Mouse (Mus musculus): Measurements from ENCODE around the gene Msi2. TPM values are rescaled to one million over a fixed set of nuclear protein-coding genes. Genes with fewer than 3 reads are reported as not detected.

Gene Msi2
- total and polyA plus RNA-seq, 3 experiments: 36.5 to 197 (median 144) TPM

GRCm38 (mm10) chr11:88622496-88622895, 95.8 kb downstream of the Msi2 start:
- H3K4me1 ChIP-seq (ENCODE audit: insufficient read depth, low read depth, low read length): peaks cover 75% of the 10 kb centered on the region
- DNase-seq (ENCODE audit: low spot score) (no peak), ATAC-seq (ENCODE audit: extremely low read depth, insufficient number of reproducible peaks, low FRiP score, poor library complexity, severe bottlenecking) (no peak)
- no peaks in the 10 kb centered on the region for H3K9me3 ChIP-seq (replicated peaks)
- H3K27me3 ChIP-seq (ENCODE audit: insufficient read depth, low read length): no peaks in the 10 kb centered on the region
- TF ChIP-seq TAL1 (conservative IDR thresholded peaks at IDR 0.05; ENCODE audit: low read depth, low read length) (no peak), CTCF (IDR thresholded peaks at IDR 0.05; ENCODE audit: low read depth, low read length) (no peak), POLR2AphosphoS5 (IDR thresholded peaks at IDR 0.05; ENCODE audit: insufficient replicate concordance, low read depth, low read length) (no peak), GATA2 (IDR thresholded peaks at IDR 0.05; ENCODE audit: borderline replicate concordance, low read depth, low read length) (no peak), GATA1 (IDR thresholded peaks at IDR 0.05; ENCODE audit: borderline replicate concordance, low read length) (no peak)
- peaks cover 74% of the 10 kb centered on the region for H3K36me3 ChIP-seq (replicated peaks)
- H3K4me3 ChIP-seq (ENCODE audit: low read depth, low read length): no peak overlapping the region

- DNase-seq (ENCODE audit: low spot score): no peak
- H3K9me3 ChIP-seq (replicated peaks): no peaks in the 10 kb centered on the region
- no peak for TF ChIP-seq TAL1 (conservative IDR thresholded peaks at IDR 0.05; ENCODE audit: low read depth, low read length)
- TF ChIP-seq GATA2 (IDR thresholded peaks at IDR 0.05; ENCODE audit: borderline replicate concordance, low read depth, low read length): no peak
- TF ChIP-seq POLR2AphosphoS5 (IDR thresholded peaks at IDR 0.05; ENCODE audit: insufficient replicate concordance, low read depth, low read length): no peak
- TF ChIP-seq GATA1 (IDR thresholded peaks at IDR 0.05; ENCODE audit: borderline replicate concordance, low read length): no peak
- TF ChIP-seq CTCF (IDR thresholded peaks at IDR 0.05; ENCODE audit: low read depth, low read length): no peak
- peaks cover 73% of the 10 kb centered on the region for H3K4me1 ChIP-seq (ENCODE audit: insufficient read depth, low read depth, low read length)
- H3K36me3 ChIP-seq (replicated peaks): peaks cover 74% of the 10 kb centered on the region
- no peak overlapping the region for H3K4me3 ChIP-seq (ENCODE audit: low read depth, low read length)
- peak; percentile 5; the same call in 1 of the 2 replicates for ATAC-seq (ENCODE audit: extremely low read depth, insufficient number of reproducible peaks, low FRiP score, poor library complexity, severe bottlenecking)
- H3K27me3 ChIP-seq (ENCODE audit: insufficient read depth, low read length): no peaks in the 10 kb centered on the region
These were observed 96.5 kb downstream of the Msi2 start for GRCm38 (mm10) chr11:88621789-88622188.

- H3K4me1 ChIP-seq (ENCODE audit: insufficient read depth, low read depth, low read length): peaks cover 74% of the 10 kb centered on the region
- H3K27me3 ChIP-seq (ENCODE audit: insufficient read depth, low read length): no peaks in the 10 kb centered on the region
- TF ChIP-seq CTCF (IDR thresholded peaks at IDR 0.05; ENCODE audit: low read depth, low read length): no peak
- TF ChIP-seq GATA1 (IDR thresholded peaks at IDR 0.05; ENCODE audit: borderline replicate concordance, low read length): no peak
- TF ChIP-seq TAL1 (conservative IDR thresholded peaks at IDR 0.05; ENCODE audit: low read depth, low read length): no peak
- no peak for TF ChIP-seq GATA2 (IDR thresholded peaks at IDR 0.05; ENCODE audit: borderline replicate concordance, low read depth, low read length)
- no peak for TF ChIP-seq POLR2AphosphoS5 (IDR thresholded peaks at IDR 0.05; ENCODE audit: insufficient replicate concordance, low read depth, low read length)
- no peaks in the 10 kb centered on the region for H3K9me3 ChIP-seq (replicated peaks)
- DNase-seq (ENCODE audit: low spot score): no peak
- H3K36me3 ChIP-seq (replicated peaks): peaks cover 70% of the 10 kb centered on the region
- ATAC-seq (ENCODE audit: extremely low read depth, insufficient number of reproducible peaks, low FRiP score, poor library complexity, severe bottlenecking): peak; percentile 54
- no peak overlapping the region; the same call in 1 of the 2 replicates for H3K4me3 ChIP-seq (ENCODE audit: low read depth, low read length)
These were observed 97.9 kb downstream of the Msi2 start for GRCm38 (mm10) chr11:88620158-88620973.

- Histone ChIP-seq H3K36me3 (replicated peaks) (peaks cover 62% of the 10 kb centered on the region), H3K9me3 (replicated peaks) (no peaks in the 10 kb centered on the region), H3K4me1 (ENCODE audit: insufficient read depth, low read depth, low read length) (peaks cover 75% of the 10 kb centered on the region), H3K27me3 (ENCODE audit: insufficient read depth, low read length) (no peaks in the 10 kb centered on the region), H3K4me3 (ENCODE audit: low read depth, low read length) (peak overlapping the region; percentile 36; the same call in 1 of the 2 replicates)
- no peak for ATAC-seq (ENCODE audit: extremely low read depth, insufficient number of reproducible peaks, low FRiP score, poor library complexity, severe bottlenecking)
- TF ChIP-seq POLR2AphosphoS5 (IDR thresholded peaks at IDR 0.05; ENCODE audit: insufficient replicate concordance, low read depth, low read length) (no peak), TAL1 (conservative IDR thresholded peaks at IDR 0.05; ENCODE audit: low read depth, low read length) (no peak), GATA2 (IDR thresholded peaks at IDR 0.05; ENCODE audit: borderline replicate concordance, low read depth, low read length) (no peak), CTCF (IDR thresholded peaks at IDR 0.05; ENCODE audit: low read depth, low read length) (no peak), GATA1 (IDR thresholded peaks at IDR 0.05; ENCODE audit: borderline replicate concordance, low read length) (no peak)
- no peak for DNase-seq (ENCODE audit: low spot score)
These were observed 98.7 kb downstream of the Msi2 start for GRCm38 (mm10) chr11:88619468-88620157.

GRCm38 (mm10) chr11:88618732-88619309, 99.5 kb downstream of the Msi2 start:
- 0 out of 2 replicates have a peak, but pooled peaks have one; percentile 17 for ATAC-seq (ENCODE audit: extremely low read depth, insufficient number of reproducible peaks, low FRiP score, poor library complexity, severe bottlenecking)
- DNase-seq (ENCODE audit: low spot score): no peak
- TF ChIP-seq POLR2AphosphoS5 (IDR thresholded peaks at IDR 0.05; ENCODE audit: insufficient replicate concordance, low read depth, low read length) (no peak), GATA2 (IDR thresholded peaks at IDR 0.05; ENCODE audit: borderline replicate concordance, low read depth, low read length) (no peak), CTCF (IDR thresholded peaks at IDR 0.05; ENCODE audit: low read depth, low read length) (no peak), TAL1 (conservative IDR thresholded peaks at IDR 0.05; ENCODE audit: low read depth, low read length) (no peak), GATA1 (IDR thresholded peaks at IDR 0.05; ENCODE audit: borderline replicate concordance, low read length) (no peak)
- Histone ChIP-seq H3K9me3 (replicated peaks) (no peaks in the 10 kb centered on the region), H3K4me3 (ENCODE audit: low read depth, low read length) (no peak overlapping the region; the same call in 1 of the 2 replicates), H3K4me1 (ENCODE audit: insufficient read depth, low read depth, low read length) (peaks cover 80% of the 10 kb centered on the region), H3K27me3 (ENCODE audit: insufficient read depth, low read length) (no peaks in the 10 kb centered on the region), H3K36me3 (replicated peaks) (peaks cover 60% of the 10 kb centered on the region)
